Mouse (Mus musculus): ENCODE measurements around the gene Paqr6. TPM values are rescaled to one million over a fixed set of nuclear protein-coding genes. Genes with fewer than 3 reads are reported as not detected.
A peak's percentile ranks its signal among the peaks of the same experiment; 100 is the strongest.
"Not testable (repeated sequence)": the region's sequence is repeated elsewhere in the genome, so short reads cannot be mapped to it uniquely, and the experiment has no call there.

The Paqr6 gene
- polyA plus RNA-seq, 1 experiment from 2014 or later, result 16.6 TPM

DNA sequence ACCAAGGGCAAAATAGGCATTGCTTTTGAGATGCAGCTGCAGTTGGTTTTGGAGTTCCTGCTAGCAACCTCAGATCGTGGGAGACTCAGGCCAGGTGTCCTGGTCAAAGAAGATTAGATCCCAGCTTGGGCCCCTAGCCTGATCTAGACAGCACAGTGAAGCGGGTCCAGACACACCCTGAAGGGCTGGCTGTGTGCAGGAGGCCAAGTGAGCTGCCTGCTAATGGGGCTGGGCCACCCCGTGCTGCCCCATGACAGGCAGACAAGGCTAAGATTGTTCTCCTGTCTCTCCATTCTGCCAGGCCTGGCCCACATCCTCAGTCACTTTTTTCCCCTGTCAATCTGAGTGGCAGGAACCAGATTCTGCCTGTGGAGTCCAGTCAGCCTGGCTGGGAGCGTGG is 684 bp upstream of the Paqr6 start:
- H3K4me1 ChIP-seq (replicated peaks; ENCODE audit: insufficient read depth, low read length), result no peaks in the 10 kb centered on the region
- no peak for TF ChIP-seq CTCF (IDR thresholded peaks at IDR 0.05; ENCODE audit: low read depth)
- no peaks in the 10 kb centered on the region for H3K9me3 ChIP-seq (replicated peaks; ENCODE audit: low read length)
- peaks cover 32% of the 10 kb centered on the region for H3K36me3 ChIP-seq (ENCODE audit: insufficient read depth, low read length)
- H3K27me3 ChIP-seq (ENCODE audit: insufficient read depth, low read length), result peaks cover 3% of the 10 kb centered on the region; the same call in 1 of the 2 replicates
- no peak overlapping the region for H3K4me3 ChIP-seq (replicated peaks; ENCODE audit: low read depth, low read length)
- H3K9ac ChIP-seq (ENCODE audit: low read depth, low read length), result no peak overlapping the region
- 57% methylated on average over 4 of the region's 4 CpGs for WGBS
- DNase-seq (ENCODE audit: low spot score) (no peak), ATAC-seq (replicated peaks; ENCODE audit: low FRiP score, low read depth) (no peak)
- no peak overlapping the region for H3K27ac ChIP-seq
- H3K4me2 ChIP-seq (ENCODE audit: low read length), result no peak overlapping the region

- 47% methylated on average over 34 of the region's 34 CpGs for WGBS
- Histone ChIP-seq H3K36me3 (ENCODE audit: insufficient read depth, low read length) (peaks cover 10% of the 10 kb centered on the region), H3K27me3 (ENCODE audit: insufficient read depth, low read length) (peaks cover 3% of the 10 kb centered on the region; the same call in 1 of the 2 replicates), H3K9ac (ENCODE audit: low read depth, low read length) (no peak overlapping the region), H3K27ac (no peak overlapping the region), H3K9me3 (replicated peaks; ENCODE audit: low read length) (no peaks in the 10 kb centered on the region), H3K4me1 (replicated peaks; ENCODE audit: insufficient read depth, low read length) (no peaks in the 10 kb centered on the region), H3K4me2 (ENCODE audit: low read length) (no peak overlapping the region), H3K4me3 (replicated peaks; ENCODE audit: low read depth, low read length) (no peak overlapping the region)
- TF ChIP-seq CTCF (IDR thresholded peaks at IDR 0.05; ENCODE audit: low read depth), result no peak
- no peak for ATAC-seq (replicated peaks; ENCODE audit: low FRiP score, low read depth)
- no peak for DNase-seq (ENCODE audit: low spot score)
Observed at GRCm38 (mm10) chr3:88365705-88366361, 1.4 kb downstream of the Paqr6 start.

DNA sequence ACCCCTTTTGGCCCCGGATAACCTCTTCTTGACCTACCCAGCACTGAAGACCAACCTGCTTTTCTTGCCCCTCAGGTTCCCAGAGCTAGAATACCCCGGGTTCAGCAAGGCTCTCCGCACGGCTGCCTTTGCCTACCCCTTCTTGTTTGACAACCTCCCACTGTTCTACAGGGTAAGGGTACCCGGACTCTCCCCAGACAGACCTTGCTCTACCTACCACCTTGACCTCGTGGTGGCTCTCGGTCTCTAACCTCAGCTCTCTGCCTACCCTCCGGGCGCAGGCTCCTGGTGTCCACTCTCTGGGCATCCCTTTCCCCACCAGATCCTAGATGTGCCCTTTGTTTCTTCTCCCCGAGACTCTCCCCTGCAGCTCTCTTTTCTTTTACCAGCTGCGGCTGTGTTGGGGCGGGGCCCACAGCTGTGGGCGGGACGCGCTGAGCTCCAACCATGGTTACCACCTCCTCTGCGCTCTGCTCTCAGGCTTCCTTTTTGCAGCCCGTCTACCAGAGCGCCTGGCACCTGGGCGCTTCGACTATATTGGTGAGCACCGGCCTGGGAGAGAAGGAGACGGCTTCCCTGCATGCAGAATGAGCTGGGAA is 2.5 kb downstream of the Paqr6 start:
- ATAC-seq (replicated peaks; ENCODE audit: low FRiP score, low read depth) (peak; percentile 64), DNase-seq (ENCODE audit: low spot score) (peak; percentile 17)
- peak overlapping the region; percentile 37 for H3K4me2 ChIP-seq (ENCODE audit: low read length)
- H3K4me1 ChIP-seq (replicated peaks; ENCODE audit: insufficient read depth, low read length); H3K9ac ChIP-seq (ENCODE audit: low read depth, low read length); H3K27ac ChIP-seq; H3K36me3 ChIP-seq (ENCODE audit: insufficient read depth, low read length); H3K27me3 ChIP-seq (ENCODE audit: insufficient read depth, low read length); H3K4me3 ChIP-seq (replicated peaks; ENCODE audit: low read depth, low read length); H3K9me3 ChIP-seq (replicated peaks; ENCODE audit: low read length): not testable (repeated sequence)
- 10% methylated on average over 20 of the region's 22 CpGs for WGBS

DNA sequence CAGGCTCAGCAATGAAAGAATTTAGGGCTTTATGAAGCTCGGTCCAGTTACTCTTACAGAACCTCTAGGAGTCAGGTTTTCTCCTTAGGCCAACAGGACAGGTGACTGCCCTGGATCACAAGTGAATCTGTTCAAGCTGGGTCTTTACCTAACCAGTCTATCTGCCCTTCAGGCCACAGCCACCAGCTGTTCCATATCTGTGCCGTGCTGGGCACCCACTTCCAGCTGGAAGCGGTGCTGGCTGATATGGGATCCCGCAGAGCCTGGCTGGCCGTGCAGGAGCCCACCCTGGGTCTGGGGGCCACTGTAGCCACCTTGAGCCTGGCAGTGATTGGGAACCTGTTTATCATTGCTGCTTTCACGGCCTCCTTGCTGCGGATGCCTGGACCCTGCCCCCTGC is 3.1 kb downstream of the Paqr6 start:
- not testable (repeated sequence) for H3K4me2 ChIP-seq (ENCODE audit: low read length); DNase-seq (ENCODE audit: low spot score); H3K27ac ChIP-seq; H3K4me3 ChIP-seq (replicated peaks; ENCODE audit: low read depth, low read length); H3K9me3 ChIP-seq (replicated peaks; ENCODE audit: low read length); H3K9ac ChIP-seq (ENCODE audit: low read depth, low read length); H3K36me3 ChIP-seq (ENCODE audit: insufficient read depth, low read length); H3K27me3 ChIP-seq (ENCODE audit: insufficient read depth, low read length); ATAC-seq (replicated peaks; ENCODE audit: low FRiP score, low read depth); H3K4me1 ChIP-seq (replicated peaks; ENCODE audit: insufficient read depth, low read length)
- 49% methylated on average over 3 of the region's 7 CpGs for WGBS

GRCm38 (mm10) chr3:88368511-88368910 is 4.1 kb downstream of the Paqr6 start:
- WGBS, result 78% methylated on average over 7 of the region's 7 CpGs
- not testable (repeated sequence) for H3K9ac ChIP-seq (ENCODE audit: low read depth, low read length)

GRCm38 (mm10) chr3:88372643-88373042 is 8.3 kb downstream of the Paqr6 start, which contains the start of gene Bglap3:
Gene Bglap3 (minus strand): TSS chr3:88372743.
- not testable (repeated sequence) for H3K4me2 ChIP-seq (ENCODE audit: low read length); H3K36me3 ChIP-seq (ENCODE audit: insufficient read depth, low read length); H3K4me3 ChIP-seq (replicated peaks; ENCODE audit: low read depth, low read length); DNase-seq (ENCODE audit: low spot score); ATAC-seq (replicated peaks; ENCODE audit: low FRiP score, low read depth); H3K27ac ChIP-seq; H3K9ac ChIP-seq (ENCODE audit: low read depth, low read length); H3K27me3 ChIP-seq (ENCODE audit: insufficient read depth, low read length); H3K9me3 ChIP-seq (replicated peaks; ENCODE audit: low read length); H3K4me1 ChIP-seq (replicated peaks; ENCODE audit: insufficient read depth, low read length)
- 94% methylated on average over 9 of the region's 9 CpGs for WGBS

More at GRCm38 (mm10) chr3:88368511-88368910, 4.1 kb downstream of the Paqr6 start:
- not testable (repeated sequence) for ATAC-seq (replicated peaks; ENCODE audit: low FRiP score, low read depth); H3K27me3 ChIP-seq (ENCODE audit: insufficient read depth, low read length); H3K4me2 ChIP-seq (ENCODE audit: low read length); H3K9me3 ChIP-seq (replicated peaks; ENCODE audit: low read length); H3K4me1 ChIP-seq (replicated peaks; ENCODE audit: insufficient read depth, low read length); H3K4me3 ChIP-seq (replicated peaks; ENCODE audit: low read depth, low read length); H3K27ac ChIP-seq; DNase-seq (ENCODE audit: low spot score); H3K36me3 ChIP-seq (ENCODE audit: insufficient read depth, low read length)

- not testable (repeated sequence) for H3K4me1 ChIP-seq (replicated peaks; ENCODE audit: insufficient read depth, low read length); H3K36me3 ChIP-seq (ENCODE audit: insufficient read depth, low read length); H3K27me3 ChIP-seq (ENCODE audit: insufficient read depth, low read length); H3K4me3 ChIP-seq (replicated peaks; ENCODE audit: low read depth, low read length); H3K9me3 ChIP-seq (replicated peaks; ENCODE audit: low read length)
- WGBS, result 11% methylated on average over 19 of the region's 19 CpGs
- peak; percentile 74 for DNase-seq (ENCODE audit: low spot score)
- ATAC-seq (replicated peaks; ENCODE audit: low FRiP score, low read depth), result peak; percentile 91
- 0 out of 2 replicates have a peak overlapping the region, but pooled peaks have one; percentile 13 for H3K9ac ChIP-seq (ENCODE audit: low read depth, low read length)
- peak overlapping the region; percentile 64; the same call in 1 of the 2 replicates for H3K27ac ChIP-seq
- H3K4me2 ChIP-seq (ENCODE audit: low read length), result peak overlapping the region; percentile 39
Observed at GRCm38 (mm10) chr3:88375750-88376626, 11.6 kb downstream of the Paqr6 start.

DNA sequence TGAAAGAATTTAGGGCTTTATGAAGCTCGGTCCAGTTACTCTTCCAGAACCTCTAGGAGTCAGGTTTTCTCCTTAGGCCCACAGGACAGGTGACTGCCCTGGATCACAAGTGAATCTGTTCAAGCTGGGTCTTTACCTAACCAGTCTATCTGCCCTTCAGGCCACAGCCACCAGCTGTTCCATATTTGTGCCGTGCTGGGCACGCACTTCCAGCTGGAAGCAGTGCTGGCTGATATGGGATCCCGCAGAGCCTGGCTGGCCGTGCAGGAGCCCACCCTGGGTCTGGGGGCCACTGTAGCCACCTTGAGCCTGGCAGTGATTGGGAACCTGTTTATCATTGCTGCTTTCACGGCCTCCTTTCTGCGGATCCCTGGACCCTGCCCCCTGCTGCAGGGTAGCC is 12.3 kb downstream of the Paqr6 start:
- not testable (repeated sequence) for H3K4me1 ChIP-seq (replicated peaks; ENCODE audit: insufficient read depth, low read length); ATAC-seq (replicated peaks; ENCODE audit: low FRiP score, low read depth); H3K36me3 ChIP-seq (ENCODE audit: insufficient read depth, low read length); H3K27me3 ChIP-seq (ENCODE audit: insufficient read depth, low read length); H3K9ac ChIP-seq (ENCODE audit: low read depth, low read length); H3K4me3 ChIP-seq (replicated peaks; ENCODE audit: low read depth, low read length); H3K9me3 ChIP-seq (replicated peaks; ENCODE audit: low read length); DNase-seq (ENCODE audit: low spot score)
- 0 out of 2 replicates have a peak overlapping the region, but pooled peaks have one; percentile 64 for H3K27ac ChIP-seq
- WGBS, result 16% methylated on average over 5 of the region's 7 CpGs
- H3K4me2 ChIP-seq (ENCODE audit: low read length), result peak overlapping the region; percentile 39; the same call in 1 of the 2 replicates

- H3K27ac ChIP-seq; H3K4me1 ChIP-seq (replicated peaks; ENCODE audit: insufficient read depth, low read length); DNase-seq (ENCODE audit: low spot score); H3K36me3 ChIP-seq (ENCODE audit: insufficient read depth, low read length); ATAC-seq (replicated peaks; ENCODE audit: low FRiP score, low read depth); H3K4me3 ChIP-seq (replicated peaks; ENCODE audit: low read depth, low read length); H3K9ac ChIP-seq (ENCODE audit: low read depth, low read length); H3K9me3 ChIP-seq (replicated peaks; ENCODE audit: low read length); H3K27me3 ChIP-seq (ENCODE audit: insufficient read depth, low read length); H3K4me2 ChIP-seq (ENCODE audit: low read length): not testable (repeated sequence)
- 76% methylated on average over 5 of the region's 5 CpGs for WGBS
Observed at GRCm38 (mm10) chr3:88378599-88378998, 14.2 kb downstream of the Paqr6 start, which contains the start of gene Bglap2. Gene Bglap2 (minus strand): TSS chr3:88378699.
